Mouse (Mus musculus): ENCODE data around the gene Atg10. TPM values are rescaled to one million over a fixed set of nuclear protein-coding genes. Genes with fewer than 3 reads are reported as not detected.

Gene Atg10
- polyA plus RNA-seq, 1 experiment from 2014 or later = 4.8 TPM

- no peak overlapping the region for H3K4me2 ChIP-seq (ENCODE audit: low read depth, low read length)
- no peak overlapping the region for H3K4me3 ChIP-seq (ENCODE audit: low read depth, low read length)
- WGBS (ENCODE audit: insufficient replicate concordance) = 38% methylated on average over 7 of the region's 7 CpGs
- peaks cover 5% of the 10 kb centered on the region; the same call in 1 of the 2 replicates for H3K4me1 ChIP-seq (ENCODE audit: insufficient read depth)
- TF ChIP-seq CTCF (IDR thresholded peaks at IDR 0.05; ENCODE audit: low read depth) (0 out of 2 replicates have a peak, but pooled peaks have one; percentile 10), EP300 (IDR thresholded peaks at IDR 0.05; ENCODE audit: low read depth) (no peak)
- no peak overlapping the region for H3K9ac ChIP-seq (replicated peaks)
- no peaks in the 10 kb centered on the region for H3K9me3 ChIP-seq (ENCODE audit: low read length)
- H3K27me3 ChIP-seq (ENCODE audit: insufficient read depth, low read length) = no peaks in the 10 kb centered on the region
- H3K27ac ChIP-seq (ENCODE audit: low read depth) = 0 out of 2 replicates have a peak overlapping the region, but pooled peaks have one; percentile 16
- DNase-seq (no peak), ATAC-seq (0 out of 2 replicates have a peak, but pooled peaks have one; percentile 27)
- no peaks in the 10 kb centered on the region for H3K36me3 ChIP-seq (replicated peaks; ENCODE audit: insufficient read depth, low read length)
These were observed 129.6 kb downstream of the Atg10 start for GRCm38 (mm10) chr13:91094196-91094595.

GRCm38 (mm10) chr13:91093610-91094009, 130.2 kb downstream of the Atg10 start:
- Histone ChIP-seq H3K27me3 (ENCODE audit: insufficient read depth, low read length) (no peaks in the 10 kb centered on the region), H3K27ac (ENCODE audit: low read depth) (no peak overlapping the region)
- no peak for DNase-seq

GRCm38 (mm10) chr13:91093162-91093561, 130.6 kb downstream of the Atg10 start:
- 15% methylated on average over 6 of the region's 6 CpGs for WGBS (ENCODE audit: insufficient replicate concordance)
- TF ChIP-seq CTCF (IDR thresholded peaks at IDR 0.05; ENCODE audit: low read depth) (peak; percentile 67), EP300 (IDR thresholded peaks at IDR 0.05; ENCODE audit: low read depth) (no peak)
- peak; percentile 47; the same call in 1 of the 2 replicates for ATAC-seq
- DNase-seq = no peak
- H3K36me3 ChIP-seq (replicated peaks; ENCODE audit: insufficient read depth, low read length) = no peaks in the 10 kb centered on the region
- H3K4me2 ChIP-seq (ENCODE audit: low read depth, low read length) = no peak overlapping the region
- no peak overlapping the region for H3K9ac ChIP-seq (replicated peaks)
- H3K27me3 ChIP-seq (ENCODE audit: insufficient read depth, low read length) = no peaks in the 10 kb centered on the region
- H3K27ac ChIP-seq (ENCODE audit: low read depth) = no peak overlapping the region
- H3K9me3 ChIP-seq (ENCODE audit: low read length) = no peaks in the 10 kb centered on the region
- H3K4me1 ChIP-seq (ENCODE audit: insufficient read depth) = peaks cover 5% of the 10 kb centered on the region; the same call in 1 of the 2 replicates
- no peak overlapping the region for H3K4me3 ChIP-seq (ENCODE audit: low read depth, low read length)

More at GRCm38 (mm10) chr13:91093610-91094009, 130.2 kb downstream of the Atg10 start:
- TF ChIP-seq CTCF (IDR thresholded peaks at IDR 0.05; ENCODE audit: low read depth) (no peak), EP300 (IDR thresholded peaks at IDR 0.05; ENCODE audit: low read depth) (0 out of 2 replicates have a peak, but pooled peaks have one; percentile 9)
- no peaks in the 10 kb centered on the region for H3K36me3 ChIP-seq (replicated peaks; ENCODE audit: insufficient read depth, low read length)
- ATAC-seq = peak; percentile 25
- H3K4me1 ChIP-seq (ENCODE audit: insufficient read depth) = peaks cover 5% of the 10 kb centered on the region; the same call in 1 of the 2 replicates
- H3K4me3 ChIP-seq (ENCODE audit: low read depth, low read length) = no peak overlapping the region
- H3K9me3 ChIP-seq (ENCODE audit: low read length) = no peaks in the 10 kb centered on the region
- 12% methylated on average over 1 of the region's 1 CpGs for WGBS (ENCODE audit: insufficient replicate concordance)
- H3K4me2 ChIP-seq (ENCODE audit: low read depth, low read length) = no peak overlapping the region
- H3K9ac ChIP-seq (replicated peaks) = no peak overlapping the region

GRCm38 (mm10) chr13:91091731-91092190, 132.0 kb downstream of the Atg10 start:
- Histone ChIP-seq H3K27ac (ENCODE audit: low read depth) (no peak overlapping the region), H3K4me1 (ENCODE audit: insufficient read depth) (peaks cover 5% of the 10 kb centered on the region; the same call in 1 of the 2 replicates), H3K4me3 (ENCODE audit: low read depth, low read length) (no peak overlapping the region), H3K9me3 (ENCODE audit: low read length) (no peaks in the 10 kb centered on the region), H3K4me2 (ENCODE audit: low read depth, low read length) (no peak overlapping the region), H3K36me3 (replicated peaks; ENCODE audit: insufficient read depth, low read length) (no peaks in the 10 kb centered on the region), H3K9ac (replicated peaks) (no peak overlapping the region), H3K27me3 (ENCODE audit: insufficient read depth, low read length) (no peaks in the 10 kb centered on the region)
- 58% methylated on average over 2 of the region's 2 CpGs for WGBS (ENCODE audit: insufficient replicate concordance)
- no peak for TF ChIP-seq CTCF (IDR thresholded peaks at IDR 0.05; ENCODE audit: low read depth)
- DNase-seq = no peak
- no peak for ATAC-seq

GRCm38 (mm10) chr13:91090861-91091730, 132.7 kb downstream of the Atg10 start:
- DNase-seq = no peak
- 66% methylated on average over 4 of the region's 4 CpGs for WGBS (ENCODE audit: insufficient replicate concordance)

GRCm38 (mm10) chr13:91086361-91086900, 137.3 kb downstream of the Atg10 start:
- no peaks in the 10 kb centered on the region for H3K9me3 ChIP-seq (ENCODE audit: low read length)
- no peaks in the 10 kb centered on the region for H3K4me1 ChIP-seq (ENCODE audit: insufficient read depth)
- WGBS (ENCODE audit: insufficient replicate concordance) = 88% methylated on average over 12 of the region's 12 CpGs
- no peaks in the 10 kb centered on the region for H3K27me3 ChIP-seq (ENCODE audit: insufficient read depth, low read length)
- TF ChIP-seq CTCF (IDR thresholded peaks at IDR 0.05; ENCODE audit: low read depth) (no peak), EP300 (IDR thresholded peaks at IDR 0.05; ENCODE audit: low read depth) (no peak)
- H3K4me2 ChIP-seq (ENCODE audit: low read depth, low read length) = no peak overlapping the region
- ATAC-seq (no peak), DNase-seq (no peak)
- no peak overlapping the region for H3K27ac ChIP-seq (ENCODE audit: low read depth)
- H3K36me3 ChIP-seq (replicated peaks; ENCODE audit: insufficient read depth, low read length) = no peaks in the 10 kb centered on the region
- H3K4me3 ChIP-seq (ENCODE audit: low read depth, low read length) = no peak overlapping the region
- H3K9ac ChIP-seq (replicated peaks) = no peak overlapping the region

More at GRCm38 (mm10) chr13:91090861-91091730, 132.7 kb downstream of the Atg10 start:
- no peak for ATAC-seq
- H3K27me3 ChIP-seq (ENCODE audit: insufficient read depth, low read length) = no peaks in the 10 kb centered on the region
- H3K4me2 ChIP-seq (ENCODE audit: low read depth, low read length) = no peak overlapping the region
- H3K4me3 ChIP-seq (ENCODE audit: low read depth, low read length) = no peak overlapping the region
- H3K4me1 ChIP-seq (ENCODE audit: insufficient read depth) = peaks cover 5% of the 10 kb centered on the region; the same call in 1 of the 2 replicates
- no peak overlapping the region for H3K27ac ChIP-seq (ENCODE audit: low read depth)
- no peaks in the 10 kb centered on the region for H3K9me3 ChIP-seq (ENCODE audit: low read length)
- H3K36me3 ChIP-seq (replicated peaks; ENCODE audit: insufficient read depth, low read length) = no peaks in the 10 kb centered on the region
- TF ChIP-seq EP300 (IDR thresholded peaks at IDR 0.05; ENCODE audit: low read depth) (no peak), CTCF (IDR thresholded peaks at IDR 0.05; ENCODE audit: low read depth) (no peak)
- H3K9ac ChIP-seq (replicated peaks) = no peak overlapping the region
